Mouse (Mus musculus) cerebral cortex, adult 2 months (tissue): ENCODE measurements around the gene Acbd4.

ENCODE experiments used
- WGBS: fragments of 180-500 bp; shearing (Covaris S2); methylation state at CpG from one replicate; pipeline ENCODE4 v1.1.7; 2018; 5-methylcytosine and 5-hydroxymethylcytosine counted together

Acbd4 gene

DNA sequence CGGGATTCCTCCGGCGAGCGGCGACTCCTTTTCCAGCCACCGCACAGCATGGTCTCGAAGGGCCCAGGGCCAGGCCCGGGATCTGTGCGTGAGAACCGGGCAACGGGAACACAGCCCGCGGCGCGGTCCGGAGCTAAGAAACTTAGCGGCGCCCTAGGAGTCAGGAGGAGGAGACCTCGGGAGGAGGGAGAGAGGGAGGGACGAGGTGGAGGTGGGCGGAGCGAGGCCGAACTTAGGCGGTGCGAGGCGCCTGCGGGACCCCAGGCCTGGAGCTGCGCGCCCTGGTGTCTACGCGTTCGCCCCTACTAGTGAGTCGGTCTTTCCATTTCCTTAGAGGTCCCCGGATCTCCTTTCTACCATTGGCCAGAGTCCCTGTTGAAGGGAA, at the start of gene Acbd4, which contains the start of gene Plcd3:
Acbd4 (plus strand) TSS at position 202 of the 385 bp plus-strand sequence.
Plcd3 (minus strand) TSS at position 178 of the 385 bp plus-strand sequence.
- WGBS = under 1% methylated on average over 34 of the region's 34 CpGs

DNA sequence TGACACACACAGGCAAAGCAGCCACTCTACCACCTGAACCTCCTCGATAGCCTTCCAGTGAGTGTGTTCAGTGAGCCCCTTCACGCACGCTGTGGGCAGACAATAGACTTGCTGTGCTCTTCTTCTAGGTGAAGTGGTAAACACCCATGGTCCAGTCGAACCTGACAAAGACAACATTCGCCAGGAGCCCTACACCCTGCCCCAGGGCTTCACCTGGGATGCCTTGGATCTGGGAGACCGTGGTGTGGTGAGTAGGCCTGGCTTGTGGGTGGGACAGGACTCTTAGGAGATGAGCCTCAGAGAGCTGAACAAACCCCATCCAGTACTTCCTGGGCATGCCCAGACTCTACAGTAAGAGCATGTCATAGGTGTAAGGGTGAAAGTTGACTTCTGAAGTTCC, 49.4 kb upstream of the Acbd4 start:
- WGBS = 81% methylated on average over 6 of the region's 6 CpGs

- 75% methylated on average over 18 of the region's 18 CpGs for WGBS
These were observed 48.0 kb upstream of the Acbd4 start for GRCm38 (mm10) chr11:103053191-103054076.

GRCm38 (mm10) chr11:103054798-103055197, 46.7 kb upstream of the Acbd4 start:
- WGBS = 38% methylated on average over 6 of the region's 6 CpGs

DNA sequence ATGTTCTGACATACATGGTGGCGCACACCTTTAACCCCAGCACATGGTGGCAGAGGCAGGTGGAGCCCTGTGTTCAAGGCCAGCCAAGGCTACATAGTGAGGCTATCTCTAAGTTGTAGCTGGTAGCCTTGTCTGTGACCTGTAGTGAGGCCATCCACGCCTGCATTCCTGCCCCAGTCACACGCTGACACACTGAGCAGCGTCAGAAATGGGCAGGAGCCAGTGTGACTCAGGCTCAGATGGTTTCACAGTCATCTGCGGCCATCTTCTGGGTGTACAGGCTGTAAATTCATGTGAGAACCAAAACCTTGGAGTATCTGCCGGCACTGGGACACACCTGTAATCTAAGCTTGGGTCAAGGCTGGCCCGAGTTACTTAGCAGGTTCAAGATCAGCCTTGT, 44.8 kb upstream of the Acbd4 start:
- 84% methylated on average over 7 of the region's 7 CpGs for WGBS

DNA sequence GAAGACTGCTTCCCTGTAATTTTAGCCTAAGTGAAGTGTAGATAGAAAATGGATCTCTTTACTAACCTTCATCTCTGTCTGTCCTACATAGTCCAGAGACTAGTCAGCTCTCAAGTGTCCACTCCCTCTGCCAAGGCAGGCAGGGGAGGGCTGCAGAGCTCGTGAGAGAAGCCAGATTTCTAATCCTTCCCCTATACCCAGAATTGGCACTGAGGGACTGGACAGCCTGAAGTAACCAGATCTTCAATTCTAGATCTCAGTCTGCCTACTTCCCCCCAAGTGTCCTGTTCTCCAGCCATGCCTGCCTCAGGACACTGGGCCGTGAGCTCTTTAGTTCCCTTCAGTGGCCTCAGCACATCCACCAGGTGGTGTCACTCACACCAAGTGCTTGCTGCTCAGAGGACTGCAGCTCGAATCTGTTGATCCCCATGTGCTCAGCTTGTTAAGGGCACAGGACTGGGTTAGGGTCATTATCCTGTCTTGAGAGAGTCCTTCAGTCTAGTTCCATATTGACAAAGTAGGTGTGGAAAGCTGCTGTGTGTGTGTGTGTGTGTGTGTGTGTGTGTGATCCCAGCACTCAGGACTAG, 42.9 kb upstream of the Acbd4 start:
- 43% methylated on average over 3 of the region's 3 CpGs for WGBS

- 88% methylated on average over 14 of the region's 14 CpGs for WGBS
These were observed 35.1 kb upstream of the Acbd4 start for GRCm38 (mm10) chr11:103066191-103067050.

GRCm38 (mm10) chr11:103067051-103067361, 34.5 kb upstream of the Acbd4 start:
- 88% methylated on average over 6 of the region's 6 CpGs for WGBS

DNA sequence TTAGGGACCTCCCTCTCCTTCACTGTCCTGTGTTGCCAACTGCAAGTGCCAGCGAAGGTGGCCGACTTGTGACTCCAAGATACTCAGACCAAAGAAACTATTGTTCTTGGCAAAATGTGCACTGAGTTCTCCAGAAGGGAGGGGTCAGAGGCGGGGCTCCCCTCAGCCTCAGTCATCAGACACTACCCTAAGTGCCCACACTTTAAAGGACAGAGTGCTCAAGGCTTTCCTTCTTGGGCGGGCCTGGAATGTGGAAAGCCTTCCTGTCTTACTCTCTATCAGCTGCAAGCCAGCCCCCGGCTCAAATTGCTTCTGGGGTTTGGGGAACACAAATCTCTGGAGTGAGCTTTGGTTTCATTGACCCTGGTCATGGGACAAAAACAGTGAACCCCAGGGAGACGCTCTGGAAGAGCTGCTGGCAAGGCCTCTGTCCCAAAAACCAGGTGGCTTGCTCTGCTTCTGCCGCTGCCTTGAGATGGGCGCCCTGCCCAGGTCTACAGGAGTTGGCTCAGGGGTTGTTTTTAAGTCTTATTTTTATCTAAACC, 34.0 kb upstream of the Acbd4 start:
- 62% methylated on average over 8 of the region's 8 CpGs for WGBS

DNA sequence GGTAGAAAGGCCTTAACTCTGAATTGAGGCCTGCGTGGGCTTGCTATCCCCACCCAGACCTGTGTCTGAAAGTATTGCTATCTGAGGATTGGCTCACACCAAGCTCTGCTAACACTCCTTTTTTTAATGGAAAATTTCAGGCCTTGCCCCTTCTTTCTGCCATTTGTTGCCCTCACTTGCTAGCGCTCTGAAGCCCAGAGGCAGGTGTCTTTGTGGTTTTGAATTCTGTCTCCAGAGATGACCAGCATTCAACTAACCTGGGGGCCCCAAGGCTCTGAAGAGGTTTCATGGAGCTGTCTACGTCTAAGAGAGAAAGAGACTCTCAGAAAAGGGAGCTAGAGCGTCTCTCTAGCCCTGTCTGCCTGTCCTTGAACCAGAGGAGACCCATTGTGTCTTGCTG, 33.2 kb upstream of the Acbd4 start:
- WGBS = 95% methylated on average over 4 of the region's 4 CpGs

DNA sequence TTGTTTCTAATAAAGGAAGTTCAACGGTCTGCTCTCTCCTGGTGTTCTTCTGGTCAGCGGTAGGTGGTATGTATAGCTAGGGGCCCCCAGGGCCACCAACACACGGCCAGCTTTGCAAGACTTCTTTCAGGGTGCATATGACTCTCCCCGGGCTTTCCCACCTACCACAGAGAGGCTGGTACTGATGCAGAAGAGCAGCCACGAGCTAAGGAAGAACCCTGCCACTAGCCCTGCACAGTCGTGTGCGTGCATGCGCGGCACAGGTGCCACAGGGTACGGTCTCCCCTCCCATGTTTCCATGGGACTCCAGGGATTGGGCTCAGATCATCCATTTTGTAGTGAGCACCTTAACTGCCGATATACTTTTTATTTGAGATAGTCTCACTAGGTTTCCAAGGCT, 32.6 kb upstream of the Acbd4 start:
- 87% methylated on average over 11 of the region's 11 CpGs for WGBS

GRCm38 (mm10) chr11:103069731-103070130, 31.8 kb upstream of the Acbd4 start:
- 98% methylated on average over 2 of the region's 2 CpGs for WGBS

- WGBS = 93% methylated on average over 10 of the region's 10 CpGs
These were observed 31.1 kb upstream of the Acbd4 start for GRCm38 (mm10) chr11:103070322-103070880.

DNA sequence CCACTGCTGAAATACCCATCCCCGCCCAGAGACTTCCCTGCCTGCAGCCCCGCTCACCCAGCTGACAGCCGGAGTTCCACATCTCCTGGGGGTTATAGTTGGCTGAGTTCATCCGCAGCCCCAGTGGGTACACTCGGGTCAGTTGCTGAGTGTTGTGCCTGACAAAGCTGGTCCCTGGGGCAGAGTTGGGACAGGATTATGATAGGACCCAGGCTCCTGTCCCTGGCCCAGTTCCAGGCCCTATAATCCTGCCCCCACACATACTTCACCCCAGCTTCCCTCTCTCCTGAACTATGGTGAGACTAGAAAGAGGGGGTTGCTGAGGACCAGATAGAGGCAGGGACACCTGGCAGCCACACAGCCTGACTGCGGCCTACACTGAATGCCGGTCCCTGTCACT, 27.8 kb upstream of the Acbd4 start:
- WGBS = 82% methylated on average over 7 of the region's 7 CpGs

GRCm38 (mm10) chr11:103074121-103074650, 27.3 kb upstream of the Acbd4 start:
- WGBS = 75% methylated on average over 10 of the region's 10 CpGs

- WGBS = 22% methylated on average over 10 of the region's 10 CpGs
These were observed 26.6 kb upstream of the Acbd4 start for GRCm38 (mm10) chr11:103074796-103075323.

- 85% methylated on average over 7 of the region's 7 CpGs for WGBS
These were observed 25.5 kb upstream of the Acbd4 start for GRCm38 (mm10) chr11:103076010-103076409.

DNA sequence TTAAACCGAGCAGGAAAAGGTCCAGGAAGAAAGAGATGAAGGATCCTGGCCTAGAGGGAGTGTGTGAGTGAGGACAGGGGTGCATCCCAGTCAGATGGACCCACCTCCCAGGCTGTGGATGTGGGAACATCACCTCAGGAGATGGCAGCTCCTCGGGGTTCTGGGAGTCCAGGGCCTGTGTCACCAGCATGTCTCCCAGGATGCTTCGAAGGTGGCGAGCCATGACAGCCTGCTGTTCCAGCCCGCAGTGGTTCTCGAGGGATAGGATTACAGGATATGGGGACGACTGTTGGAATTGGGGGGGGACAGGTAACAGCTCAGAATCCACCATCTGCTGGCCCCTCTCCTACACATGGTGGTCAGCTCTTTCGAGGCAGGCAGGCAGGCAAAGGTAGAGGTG, 24.9 kb upstream of the Acbd4 start:
- WGBS = 89% methylated on average over 8 of the region's 8 CpGs

GRCm38 (mm10) chr11:103078131-103078530, 23.4 kb upstream of the Acbd4 start:
- 92% methylated on average over 11 of the region's 11 CpGs for WGBS

GRCm38 (mm10) chr11:103080323-103081091, 21.0 kb upstream of the Acbd4 start:
- WGBS = 13% methylated on average over 43 of the region's 43 CpGs
